Mouse (Mus musculus): ENCODE measurements around the gene Masp2. TPM values are rescaled to one million over a fixed set of nuclear protein-coding genes. Genes with fewer than 3 reads are reported as not detected.

Gene Masp2
- polyA plus RNA-seq, 1 experiment from 2014 or later: 0.09 TPM

GRCm38 (mm10) chr4:148649309-148649708, 47.0 kb downstream of the Masp2 start:
- H3K4me1 ChIP-seq (replicated peaks): peaks cover 5% of the 10 kb centered on the region
- H3K4me3 ChIP-seq: no peak overlapping the region
- no peak for DNase-seq (ENCODE audit: low spot score)
- H3K9me3 ChIP-seq: peaks cover 7% of the 10 kb centered on the region
- H3K27me3 ChIP-seq (ENCODE audit: insufficient read depth, poor library complexity, severe bottlenecking): no peaks in the 10 kb centered on the region
- no peaks in the 10 kb centered on the region for H3K36me3 ChIP-seq
- 67% methylated on average over 3 of the region's 3 CpGs for WGBS
- H3K27ac ChIP-seq: no peak overlapping the region

GRCm38 (mm10) chr4:148651045-148651444, 48.7 kb downstream of the Masp2 start:
- Histone ChIP-seq H3K4me3 (no peak overlapping the region), H3K36me3 (no peaks in the 10 kb centered on the region), H3K4me1 (replicated peaks) (peaks cover 4% of the 10 kb centered on the region; the same call in 1 of the 2 replicates), H3K9me3 (peaks cover 7% of the 10 kb centered on the region), H3K27ac (no peak overlapping the region), H3K27me3 (ENCODE audit: insufficient read depth, poor library complexity, severe bottlenecking) (no peaks in the 10 kb centered on the region; the same call in 1 of the 2 replicates)
- DNase-seq (ENCODE audit: low spot score): peak; percentile 43
- 60% methylated on average over 9 of the region's 9 CpGs for WGBS

- H3K36me3 ChIP-seq: no peaks in the 10 kb centered on the region
- peak; percentile 32 for DNase-seq (ENCODE audit: low spot score)
- peaks cover 7% of the 10 kb centered on the region for H3K9me3 ChIP-seq
- H3K27me3 ChIP-seq (ENCODE audit: insufficient read depth, poor library complexity, severe bottlenecking): peaks cover 4% of the 10 kb centered on the region; the same call in 1 of the 2 replicates
- WGBS: 87% methylated on average over 18 of the region's 18 CpGs
- H3K27ac ChIP-seq: no peak overlapping the region
- no peak overlapping the region for H3K4me3 ChIP-seq
- H3K4me1 ChIP-seq (replicated peaks): peaks cover 8% of the 10 kb centered on the region
Measured at GRCm38 (mm10) chr4:148654701-148655398, 52.5 kb downstream of the Masp2 start.

GRCm38 (mm10) chr4:148656691-148657258, 54.4 kb downstream of the Masp2 start:
- peaks cover 9% of the 10 kb centered on the region for H3K27me3 ChIP-seq (ENCODE audit: insufficient read depth, poor library complexity, severe bottlenecking)
- H3K4me1 ChIP-seq (replicated peaks): peaks cover 5% of the 10 kb centered on the region
- no peak overlapping the region for H3K4me3 ChIP-seq
- no peak for DNase-seq (ENCODE audit: low spot score)
- peaks cover 7% of the 10 kb centered on the region for H3K9me3 ChIP-seq
- no peak overlapping the region for H3K27ac ChIP-seq
- H3K36me3 ChIP-seq: no peaks in the 10 kb centered on the region
- 51% methylated on average over 15 of the region's 15 CpGs for WGBS

- H3K9me3 ChIP-seq: peaks cover 7% of the 10 kb centered on the region
- DNase-seq (ENCODE audit: low spot score): no peak
- H3K4me1 ChIP-seq (replicated peaks): peaks cover 15% of the 10 kb centered on the region
- H3K27me3 ChIP-seq (ENCODE audit: insufficient read depth, poor library complexity, severe bottlenecking): peaks cover 15% of the 10 kb centered on the region
- H3K4me3 ChIP-seq: no peak overlapping the region
- H3K27ac ChIP-seq: no peak overlapping the region
- 90% methylated on average over 13 of the region's 13 CpGs for WGBS
- no peaks in the 10 kb centered on the region for H3K36me3 ChIP-seq
Measured at GRCm38 (mm10) chr4:148657776-148658175, 55.4 kb downstream of the Masp2 start.

GRCm38 (mm10) chr4:148660174-148660573, 57.8 kb downstream of the Masp2 start:
- Histone ChIP-seq H3K9me3 (no peaks in the 10 kb centered on the region), H3K4me3 (no peak overlapping the region), H3K4me1 (replicated peaks) (peaks cover 32% of the 10 kb centered on the region), H3K36me3 (no peaks in the 10 kb centered on the region), H3K27ac (no peak overlapping the region), H3K27me3 (ENCODE audit: insufficient read depth, poor library complexity, severe bottlenecking) (peaks cover 28% of the 10 kb centered on the region)
- DNase-seq (ENCODE audit: low spot score): no peak
- 71% methylated on average over 3 of the region's 3 CpGs for WGBS

GRCm38 (mm10) chr4:148662168-148662965, 60.0 kb downstream of the Masp2 start:
- Histone ChIP-seq H3K27me3 (ENCODE audit: insufficient read depth, poor library complexity, severe bottlenecking) (peaks cover 28% of the 10 kb centered on the region), H3K9me3 (no peaks in the 10 kb centered on the region), H3K36me3 (no peaks in the 10 kb centered on the region), H3K4me1 (replicated peaks) (peaks cover 28% of the 10 kb centered on the region), H3K4me3 (peak overlapping the region; percentile 16; the same call in 1 of the 2 replicates), H3K27ac (0 out of 2 replicates have a peak overlapping the region, but pooled peaks have one; percentile 37)
- peak; percentile 83 for DNase-seq (ENCODE audit: low spot score)
- WGBS: 42% methylated on average over 21 of the region's 21 CpGs

- H3K9me3 ChIP-seq: no peaks in the 10 kb centered on the region
- H3K4me3 ChIP-seq: no peak overlapping the region
- no peak for DNase-seq (ENCODE audit: low spot score)
- H3K4me1 ChIP-seq (replicated peaks): peaks cover 28% of the 10 kb centered on the region
- H3K27ac ChIP-seq: no peak overlapping the region
- peaks cover 28% of the 10 kb centered on the region for H3K27me3 ChIP-seq (ENCODE audit: insufficient read depth, poor library complexity, severe bottlenecking)
- WGBS: 78% methylated on average over 7 of the region's 7 CpGs
- no peaks in the 10 kb centered on the region for H3K36me3 ChIP-seq
Measured at GRCm38 (mm10) chr4:148663326-148663725, 61.0 kb downstream of the Masp2 start.

GRCm38 (mm10) chr4:148664021-148664420, 61.7 kb downstream of the Masp2 start:
- Histone ChIP-seq H3K4me1 (replicated peaks) (peaks cover 28% of the 10 kb centered on the region), H3K27ac (no peak overlapping the region), H3K4me3 (no peak overlapping the region), H3K9me3 (no peaks in the 10 kb centered on the region), H3K27me3 (ENCODE audit: insufficient read depth, poor library complexity, severe bottlenecking) (peaks cover 24% of the 10 kb centered on the region), H3K36me3 (no peaks in the 10 kb centered on the region)
- DNase-seq (ENCODE audit: low spot score): no peak
- WGBS: 58% methylated on average over 6 of the region's 6 CpGs

Other genes with a start within 250 kb of the Masp2 start
- 25.0 and 25.8 TPM in 2 replicates for gene Ubiad1, start 157.8 kb upstream of the Masp2 start, polyA plus RNA-seq (2016; fragmentation: Nextera tagmentation; extraction: Ambion mirVana)
- 25.1 and 25.3 TPM in 2 replicates for gene Mtor, start 153.9 kb upstream of the Masp2 start, polyA plus RNA-seq (2016; fragmentation: Nextera tagmentation; extraction: Ambion mirVana)
- 0.29 and 0.31 TPM in 2 replicates for gene Angptl7, start 102.1 kb upstream of the Masp2 start, polyA plus RNA-seq (2016; fragmentation: Nextera tagmentation; extraction: Ambion mirVana)
- 92.9 and 97.4 TPM in 2 replicates for gene Exosc10, start 44.1 kb upstream of the Masp2 start, polyA plus RNA-seq (2016; fragmentation: Nextera tagmentation; extraction: Ambion mirVana)
- 190 and 218 TPM in 2 replicates for gene Srm, start 11.1 kb upstream of the Masp2 start, polyA plus RNA-seq (2016; fragmentation: Nextera tagmentation; extraction: Ambion mirVana)
- 302 and 421 TPM in 2 replicates for gene Tardbp, start 24.5 kb downstream of the Masp2 start, polyA plus RNA-seq (2016; fragmentation: Nextera tagmentation; extraction: Ambion mirVana)
- not detected in 2 replicates for gene Gm572, start 40.8 kb downstream of the Masp2 start, polyA plus RNA-seq (2016; fragmentation: Nextera tagmentation; extraction: Ambion mirVana)
- gene Casz1, start 201.9 kb downstream of the Masp2 start, polyA plus RNA-seq (2016; fragmentation: Nextera tagmentation; extraction: Ambion mirVana): 13.8 and 14.4 TPM in 2 replicates

All from hindbrain, embryonic 10.5 days (tissue).